Mouse (Mus musculus) small intestine, adult 2 months (tissue): ENCODE results near the gene Tph1.

Experiments
- CTCF ChIP-seq: fragments of 200-500 bp; IDR thresholded peaks from 2 replicates; pipeline ENCODE4 v1.5.1; 2012; ENCODE audit warnings: low read depth, mild to moderate bottlenecking, control low read depth, inconsistent platforms, low read length, moderate library complexity, mixed read lengths; ENCODE audit not compliant: insufficient replicate concordance, insufficient read length; ENCODE audit errors: extremely low read depth
- POLR2A ChIP-seq: fragments of 200-500 bp; IDR thresholded peaks from 2 replicates; pipeline ENCODE4 v1.6.1; 2012; ENCODE audit warnings: low read depth, mild to moderate bottlenecking, control low read depth, inconsistent platforms, low read length, moderate library complexity

GRCm38 (mm10) chr7:46715600-46715999 lies 43.3 kb upstream of the Tph1 start, which contains the start of gene Saa3:
- TF ChIP-seq POLR2A (no peak), CTCF (no peak)
